In the genomic region with DNA sequence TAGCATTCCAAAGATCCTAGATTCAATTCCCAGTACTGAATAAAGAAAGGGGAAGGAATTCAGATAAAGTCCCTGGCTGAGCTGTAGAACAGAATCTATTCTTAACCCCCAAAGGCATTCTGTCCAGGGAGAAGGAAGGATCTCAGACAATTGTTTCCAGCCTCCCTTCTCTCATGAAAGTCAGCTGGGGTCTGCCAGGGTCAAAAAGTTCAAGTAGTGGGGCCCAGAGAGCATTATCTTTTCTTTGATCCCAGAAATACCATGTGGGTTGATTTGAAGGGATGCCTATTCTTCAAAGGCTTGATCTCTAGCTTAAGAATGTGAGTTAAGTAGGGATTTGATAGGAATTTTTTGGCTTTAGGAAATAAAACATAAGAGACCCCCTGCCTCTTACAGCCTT, we compare ENCODE assay signal across 12 mouse cellular contexts.
"Had no signal": no experiment of that assay in that cellular context is flagged by ENCODE, and none has a peak within 500 bp of the region (broad histone marks: within the 10 kb centered on the region; RNA-seq: fewer than 3 reads in every experiment).

No protein-coding gene starts in this region.

- H3K27ac ChIP-seq: limb, embryonic 13.5 days; liver, embryonic 14.5 days; neural tube, embryonic 13.5 days; stomach, postnatal 0 days had no signal

- H3K9me3 ChIP-seq: limb, embryonic 13.5 days; neural tube, embryonic 13.5 days had no signal

- H3K27me3 ChIP-seq: limb, embryonic 13.5 days; neural tube, embryonic 13.5 days had no signal

- H3K9ac ChIP-seq: limb, embryonic 13.5 days; liver, embryonic 14.5 days; neural tube, embryonic 13.5 days had no signal

- H3K4me2 ChIP-seq: limb, embryonic 13.5 days; neural tube, embryonic 13.5 days had no signal

- DNase-seq: kidney, postnatal 10 days; kidney, postnatal 4 days; left cerebral cortex, postnatal 4 days; lung, adult 18-20 months; lung, postnatal 36 days; right cerebral cortex, adult 18-20 months; right cerebral cortex, postnatal 25 days; thymus, postnatal 14 days had no signal

- H3K4me1 ChIP-seq: limb, embryonic 13.5 days; neural tube, embryonic 13.5 days had no signal

- H3K4me3 ChIP-seq: limb, embryonic 13.5 days; neural tube, embryonic 13.5 days had no signal

- H3K36me3 ChIP-seq: limb, embryonic 13.5 days; neural tube, embryonic 13.5 days had no signal
